Mouse (Mus musculus): ENCODE measurements around the gene Gpc6. TPM values are rescaled to one million over a fixed set of nuclear protein-coding genes. Genes with fewer than 3 reads are reported as not detected.
A peak's percentile ranks its signal among the peaks of the same experiment; 100 is the strongest.

Gpc6 gene
- total RNA-seq, 2 experiments from 2014 or later: 27.4 to 32.7 TPM

DNA sequence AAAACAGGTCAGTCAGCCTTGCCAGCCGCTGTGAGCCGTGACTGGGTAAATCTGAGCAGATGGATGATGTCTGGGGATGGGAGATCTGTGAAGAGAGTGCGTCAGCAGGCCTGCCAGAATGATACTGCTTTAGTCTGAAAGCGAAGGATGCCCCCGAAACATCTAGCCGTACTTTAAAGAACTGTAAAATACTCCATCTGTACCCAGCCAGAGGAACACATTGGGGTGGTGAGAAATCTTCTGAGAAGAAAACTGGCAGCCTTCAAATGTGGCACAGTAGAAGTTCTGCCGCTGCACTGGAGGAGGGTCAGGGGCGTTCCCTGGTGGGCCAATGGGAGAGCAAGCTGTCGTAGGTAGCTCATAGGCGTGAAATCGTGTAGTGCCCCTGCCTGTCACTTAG is 1033.3 kb downstream of the Gpc6 start:
- peak; percentile 51 to 74 for DNase-seq (ENCODE audit: extremely low spot score in 1 of 2, low spot score in 2 of 2)
- intact Hi-C loops (cut with DNase I): no loop called here

DNA sequence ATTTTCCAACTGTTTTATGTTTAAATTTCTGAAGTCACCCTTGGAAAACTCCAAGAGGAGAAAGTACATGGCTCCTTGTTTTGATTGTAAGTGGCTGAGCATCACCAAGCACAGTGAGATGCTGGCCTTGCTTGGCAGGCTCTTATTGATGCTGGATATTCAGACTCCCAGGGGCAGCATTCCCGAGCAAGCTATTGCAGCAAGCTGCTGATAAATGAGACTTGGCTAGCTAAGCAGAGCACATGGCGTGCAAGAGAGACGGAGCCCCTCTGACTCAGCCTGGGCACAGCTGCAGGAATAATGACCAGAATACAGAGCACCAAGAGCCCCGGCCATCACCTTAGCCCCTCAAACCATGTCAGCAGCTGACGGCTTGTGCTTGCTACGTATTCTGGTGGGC is 1036.2 kb downstream of the Gpc6 start:
- no peak for DNase-seq (ENCODE audit: extremely low spot score in 1 of 2, low spot score in 2 of 2)
- intact Hi-C loops (cut with DNase I): no loop called here

DNA sequence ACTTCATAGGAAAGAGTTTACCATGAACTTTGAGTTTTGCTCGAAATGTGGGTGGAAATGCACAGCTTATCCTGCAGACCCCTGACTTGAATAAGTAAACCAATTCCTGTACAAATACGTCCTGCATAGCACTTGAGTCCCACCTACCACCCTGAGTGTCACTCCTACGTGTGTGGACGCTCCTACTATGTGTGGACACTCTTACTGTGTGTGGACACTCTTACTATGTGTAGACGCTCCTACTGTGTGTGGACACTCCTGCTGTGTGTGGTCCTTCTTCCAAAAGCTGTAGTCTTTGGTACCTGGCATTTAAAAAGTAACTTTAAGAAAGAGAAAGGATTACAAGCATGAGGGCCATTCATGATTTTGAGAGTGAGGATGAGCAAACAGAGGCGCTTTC is 1036.7 kb downstream of the Gpc6 start:
- intact Hi-C loops (cut with DNase I): no loop called here
- no peak for DNase-seq (ENCODE audit: extremely low spot score in 1 of 2, low spot score in 2 of 2)

DNA sequence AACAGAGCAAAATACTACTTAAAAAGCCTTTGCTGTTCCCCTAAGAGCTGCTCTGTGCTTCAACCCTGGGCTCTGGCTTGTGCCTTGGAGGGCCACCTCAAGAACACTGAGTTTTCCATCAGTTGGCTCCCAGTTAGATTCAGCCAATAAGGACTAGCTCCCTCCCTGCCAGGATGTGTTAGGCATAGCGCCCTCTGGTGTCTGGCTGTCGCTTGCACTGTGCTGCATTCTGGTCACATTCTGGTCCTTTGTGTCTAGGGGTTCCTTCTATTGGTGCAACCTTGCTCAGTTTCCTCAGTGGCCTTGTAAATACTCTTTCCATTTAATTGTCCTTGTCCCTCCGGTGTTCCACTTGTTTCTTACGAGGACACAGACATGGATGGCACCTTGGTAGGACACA is 1037.3 kb downstream of the Gpc6 start:
- intact Hi-C loops (cut with DNase I): no loop called here
- peak in 1 of 2 experiments; percentile 50 for DNase-seq (ENCODE audit: extremely low spot score in 1 of 2, low spot score in 2 of 2)

- intact Hi-C loops (cut with DNase I): no loop called here
- DNase-seq (ENCODE audit: extremely low spot score in 1 of 2, low spot score in 2 of 2): no peak
Measured at GRCm38 (mm10) chr14:117972576-117972975, 1047.5 kb downstream of the Gpc6 start.

DNA sequence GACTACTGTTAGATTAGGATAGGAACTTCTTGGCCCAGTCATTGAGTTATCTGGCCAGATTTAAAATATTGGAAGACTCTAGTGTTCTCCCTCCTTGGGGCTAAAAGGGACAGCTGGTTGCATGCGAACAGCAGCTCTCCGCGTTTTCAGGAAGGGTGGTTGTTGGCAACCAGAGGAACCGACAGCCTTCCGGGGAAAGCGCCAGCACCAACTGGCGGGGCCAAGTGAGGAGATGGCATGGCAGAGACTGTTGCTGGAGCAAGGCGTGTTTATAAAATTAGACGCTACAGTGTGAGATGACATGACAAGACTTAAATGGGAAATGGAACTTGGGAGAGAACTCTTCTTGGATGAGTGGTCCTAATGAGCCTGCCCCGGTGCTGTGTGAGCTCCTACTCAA is 1056.4 kb downstream of the Gpc6 start:
- DNase-seq (ENCODE audit: extremely low spot score in 1 of 2, low spot score in 2 of 2): peak; percentile 61 to 62
- intact Hi-C loops (cut with DNase I): no loop called here

DNA sequence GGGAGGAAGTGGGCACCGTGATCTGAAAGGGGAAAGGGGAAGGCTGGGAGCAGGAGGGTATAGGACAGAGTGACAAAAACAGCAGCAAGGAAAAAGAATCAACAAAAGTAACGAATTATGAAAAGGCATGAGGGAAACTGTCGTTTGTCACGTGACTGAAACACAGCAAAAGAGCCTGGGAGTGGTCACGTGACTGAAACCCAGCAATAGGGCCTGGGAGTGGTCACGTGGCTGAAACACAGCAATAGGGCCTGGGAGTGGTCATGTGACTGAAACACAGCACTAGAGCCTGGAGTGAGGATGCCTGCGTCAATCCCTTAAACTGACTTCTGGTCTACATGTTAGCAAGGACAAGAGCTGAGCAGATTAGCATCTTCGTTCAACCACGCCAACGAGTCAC is 1063.3 kb downstream of the Gpc6 start:
- no peak for DNase-seq (ENCODE audit: extremely low spot score in 1 of 2, low spot score in 2 of 2)
- intact Hi-C loops (cut with DNase I): no loop called here

- intact Hi-C loops (cut with DNase I): no loop called here
- no peak for DNase-seq (ENCODE audit: extremely low spot score in 1 of 2, low spot score in 2 of 2)
Measured at GRCm38 (mm10) chr14:117990203-117990602, 1065.1 kb downstream of the Gpc6 start.

DNA sequence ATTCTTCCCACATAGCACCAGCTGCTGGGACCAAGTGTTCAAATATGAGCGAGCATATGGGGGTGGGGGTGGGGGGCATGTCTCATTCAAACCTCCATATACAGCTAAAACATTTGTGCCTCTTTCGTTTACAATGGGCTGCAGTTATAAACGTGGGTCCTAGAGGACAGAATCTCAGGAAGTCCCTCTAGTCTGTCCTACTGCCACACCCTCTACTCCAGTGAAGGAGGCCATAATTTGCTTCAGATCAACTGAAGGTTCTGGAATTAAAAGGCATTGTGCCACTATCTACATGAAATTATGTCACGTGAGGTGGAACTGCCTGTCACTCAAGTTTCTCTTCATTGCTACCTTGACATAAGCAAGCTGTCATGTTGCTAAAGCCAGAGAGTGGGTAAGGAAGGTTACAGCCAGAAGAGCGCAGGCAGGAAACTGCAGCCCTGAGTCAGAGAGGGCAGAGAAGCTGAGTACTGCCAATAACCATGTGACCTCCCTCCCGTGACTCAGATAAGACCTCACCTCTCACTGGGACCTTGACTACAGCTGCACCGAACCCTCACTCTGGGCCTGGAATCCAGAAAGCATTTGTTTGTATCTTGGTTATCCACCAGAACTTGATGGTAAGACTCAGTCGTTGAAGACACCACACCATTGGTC is 1067.6 kb downstream of the Gpc6 start:
- intact Hi-C loops (cut with DNase I): no loop called here
- DNase-seq (ENCODE audit: extremely low spot score in 1 of 2, low spot score in 2 of 2): no peak

GRCm38 (mm10) chr14:117993845-117994244 is 1068.7 kb downstream of the Gpc6 start:
- no peak for DNase-seq (ENCODE audit: extremely low spot score in 1 of 2, low spot score in 2 of 2)
- intact Hi-C loops (cut with DNase I): no loop called here

DNA sequence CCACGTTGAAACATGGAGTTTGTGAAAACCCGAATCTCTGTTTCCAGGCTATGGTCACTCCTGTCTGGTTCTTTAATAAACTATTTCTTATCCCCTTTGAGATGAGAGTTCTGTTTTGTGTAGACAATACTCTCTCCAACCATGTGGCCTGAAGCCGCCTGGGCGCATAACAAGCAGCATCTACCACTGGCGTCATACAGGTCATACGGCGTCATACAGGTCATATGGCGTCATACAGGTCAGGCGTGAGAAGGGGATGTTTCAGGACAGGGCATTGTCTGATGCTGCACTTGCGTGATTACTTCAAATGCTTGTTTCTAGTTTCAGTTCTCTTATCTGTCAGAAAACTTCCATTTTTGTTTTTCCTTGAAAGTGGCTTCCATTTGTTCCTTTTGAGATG is 1079.3 kb downstream of the Gpc6 start:
- intact Hi-C loops (cut with DNase I): loop anchor here (5.0 to 10.0 kb wide), 2 partner anchors 128 to 790 kb away; partner anchors contain the start of gene Tgds
- DNase-seq (ENCODE audit: extremely low spot score in 1 of 2, low spot score in 2 of 2): no peak

GRCm38 (mm10) chr14:118005697-118006096 is 1080.6 kb downstream of the Gpc6 start:
- peak; percentile 55 to 64 for DNase-seq (ENCODE audit: extremely low spot score in 1 of 2, low spot score in 2 of 2)
- intact Hi-C loops (cut with DNase I): loop anchor here (5.0 to 10.0 kb wide), 2 partner anchors 147 to 789 kb away; no protein-coding TSS in a partner anchor

- DNase-seq (ENCODE audit: extremely low spot score in 1 of 2, low spot score in 2 of 2): no peak
- intact Hi-C loops (cut with DNase I): loop anchor here (5.0 to 10.0 kb wide), 2 partner anchors 143 to 785 kb away; no protein-coding TSS in a partner anchor
Measured at GRCm38 (mm10) chr14:118009541-118009940, 1084.4 kb downstream of the Gpc6 start.

- DNase-seq (ENCODE audit: extremely low spot score in 1 of 2, low spot score in 2 of 2): no peak
Measured at GRCm38 (mm10) chr14:118013237-118013636, 1088.1 kb downstream of the Gpc6 start.

GRCm38 (mm10) chr14:118019314-118019713 is 1094.2 kb downstream of the Gpc6 start:
- DNase-seq (ENCODE audit: extremely low spot score in 1 of 2, low spot score in 2 of 2): no peak
- intact Hi-C loops (cut with DNase I): no loop called here

More at GRCm38 (mm10) chr14:118013237-118013636, 1088.1 kb downstream of the Gpc6 start:
- intact Hi-C loops (cut with DNase I): no loop called here

DNA sequence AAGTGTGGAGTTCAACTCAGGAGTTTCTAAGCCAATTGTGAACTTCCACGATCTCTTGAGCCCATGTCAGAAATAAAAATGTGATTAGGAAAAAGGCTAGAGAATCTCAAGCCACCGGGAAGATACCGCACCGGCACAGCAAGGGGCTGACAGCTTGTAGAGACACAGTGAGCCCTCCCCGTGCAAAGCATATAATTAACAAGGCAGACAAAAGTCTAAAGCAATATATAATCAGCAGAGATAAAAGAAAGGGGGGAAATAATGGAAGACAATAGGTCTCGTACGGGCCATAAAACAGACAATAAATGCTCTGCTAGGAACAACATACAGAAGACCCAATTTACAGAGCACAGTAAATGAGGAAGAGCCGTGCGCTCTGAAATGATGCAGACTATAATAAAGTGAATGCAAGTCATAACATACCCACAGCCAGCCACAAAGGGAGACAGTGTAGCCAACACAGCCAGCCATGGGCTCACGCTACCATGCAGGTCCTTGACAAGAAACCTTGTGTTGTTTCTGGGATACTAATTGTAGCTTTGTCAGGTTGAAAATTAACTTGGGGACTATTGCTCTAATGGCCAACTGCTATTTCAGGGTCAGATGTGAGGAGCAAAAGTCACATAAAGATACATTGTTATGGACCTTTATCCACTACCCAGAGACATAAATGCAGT is 1096.9 kb downstream of the Gpc6 start:
- no peak for DNase-seq (ENCODE audit: extremely low spot score in 1 of 2, low spot score in 2 of 2)
- intact Hi-C loops (cut with DNase I): no loop called here

Small RNA genes lying within 50 kb of the gene (microRNA-seq; reads per million reads assigned to microRNA genes)
- not detected for gene Mir6239
